9 mouse cellular contexts compared by ENCODE assay signal in genomic region chr4:57927464-57928205, GRCm38 (mm10). TPM values are rescaled to one million over a fixed set of nuclear protein-coding genes. Genes with fewer than 3 reads are reported as not detected.
DNase-seq lines count a peak whose midpoint lies in the region; ATAC-seq and TF ChIP-seq lines count a peak whose summit lies in the region.
"Had no signal": no experiment of that assay in that cellular context is flagged by ENCODE, and none has a peak within 500 bp of the region (broad histone marks: within the 10 kb centered on the region; RNA-seq: fewer than 3 reads in every experiment).

No protein-coding gene starts in this region.

- no peaks in the 10 kb centered on the region for H3K27me3 ChIP-seq in limb, embryonic 11.5 days (ENCODE audit: control insufficient read depth, insufficient read depth, low read length)
- no peaks in the 10 kb centered on the region for H3K27me3 ChIP-seq in limb, embryonic 10.5 days (ENCODE audit: low read depth, poor library complexity, severe bottlenecking)
- H3K27me3 ChIP-seq in forebrain, postnatal 0 days (ENCODE audit: insufficient read depth, low read length): no peaks in the 10 kb centered on the region
- no peaks in the 10 kb centered on the region for H3K27me3 ChIP-seq in splenic B cell, adult 2 months (ENCODE audit: control insufficient read depth, insufficient read depth, low read length, poor library complexity, severe bottlenecking)

- H3K9ac ChIP-seq in limb, embryonic 11.5 days (ENCODE audit: low read length): no peak overlapping the region
- H3K9ac ChIP-seq in forebrain, postnatal 0 days: no peak overlapping the region

- H3K36me3 ChIP-seq in limb, embryonic 11.5 days (ENCODE audit: control insufficient read depth, insufficient read depth, low read length): no peaks in the 10 kb centered on the region
- no peaks in the 10 kb centered on the region for H3K36me3 ChIP-seq in limb, embryonic 10.5 days
- no peaks in the 10 kb centered on the region for H3K36me3 ChIP-seq in forebrain, postnatal 0 days (ENCODE audit: insufficient read depth)
- no peaks in the 10 kb centered on the region for H3K36me3 ChIP-seq in splenic B cell, adult 2 months (ENCODE audit: control insufficient read depth, insufficient read depth, low read length, poor library complexity, severe bottlenecking)

- 19% methylated on average over 3 of the region's 3 CpGs for WGBS in limb, embryonic 11.5 days
- WGBS in limb, embryonic 10.5 days: 23% methylated on average over 3 of the region's 3 CpGs
- 24% methylated on average over 3 of the region's 3 CpGs for WGBS in forebrain, postnatal 0 days

- H3K4me2 ChIP-seq in limb, embryonic 11.5 days (ENCODE audit: low read depth, severe bottlenecking): no peak overlapping the region
- no peak overlapping the region for H3K4me2 ChIP-seq in forebrain, postnatal 0 days (ENCODE audit: low read depth)

- no peaks in the 10 kb centered on the region for H3K9me3 ChIP-seq in limb, embryonic 11.5 days (ENCODE audit: control insufficient read depth, low read length)
- no peaks in the 10 kb centered on the region for H3K9me3 ChIP-seq in limb, embryonic 10.5 days (replicated peaks)
- H3K9me3 ChIP-seq in forebrain, postnatal 0 days (ENCODE audit: low read length): no peaks in the 10 kb centered on the region

- no peaks in the 10 kb centered on the region for H3K4me1 ChIP-seq in limb, embryonic 11.5 days (ENCODE audit: control insufficient read depth, insufficient read depth, low read length)
- no peaks in the 10 kb centered on the region for H3K4me1 ChIP-seq in limb, embryonic 10.5 days
- no peaks in the 10 kb centered on the region for H3K4me1 ChIP-seq in forebrain, postnatal 0 days (ENCODE audit: insufficient read depth)

- DNase-seq in limb, embryonic 11.5 days (ENCODE audit: low spot score): peak; percentile 25
- DNase-seq in limb, embryonic 10.5 days (ENCODE audit: low spot score): no peak
- DNase-seq in R1 (ENCODE audit: low read depth, low spot score): peak; percentile 81
- peak; percentile 72 for DNase-seq in forebrain, postnatal 0 days
- DNase-seq in kidney, postnatal 36 days: peak; percentile 45 to 50
- peak; percentile 57 for DNase-seq in splenic B cell, adult 2 months (ENCODE audit: low read depth, low spot score)
- DNase-seq in spleen, postnatal 36 days (ENCODE audit: low spot score in 2 of 2): no peak
- DNase-seq in left cerebral cortex, adult 8-10 months (ENCODE audit: low spot score in 2 of 2): no peak

- no peak for ATAC-seq in limb, embryonic 11.5 days (ENCODE audit: insufficient number of reproducible peaks, low FRiP score, low TSS enrichment, low read depth)
- peak; percentile 42; the same call in 1 of the 2 replicates for ATAC-seq in forebrain, postnatal 0 days

- TF ChIP-seq CTCF in forebrain, postnatal 0 days (IDR thresholded peaks at IDR 0.05; ENCODE audit: low read depth): peak; percentile 74

- H3K27ac ChIP-seq in limb, embryonic 11.5 days (replicated peaks; ENCODE audit: low read depth, low read length): no peak overlapping the region
- no peak overlapping the region for H3K27ac ChIP-seq in limb, embryonic 10.5 days
- H3K27ac ChIP-seq in forebrain, postnatal 0 days (ENCODE audit: low read depth, low read length): no peak overlapping the region

- H3K4me3 ChIP-seq in limb, embryonic 11.5 days (ENCODE audit: low read depth, low read length): no peak overlapping the region
- no peak overlapping the region for H3K4me3 ChIP-seq in limb, embryonic 10.5 days
- H3K4me3 ChIP-seq in forebrain, postnatal 0 days (ENCODE audit: low read depth, low read length): no peak overlapping the region
- H3K4me3 ChIP-seq: erythroblast, embryonic 14.5 days had no signal

RNA-seq across cellular contexts. Expression of gene D630039A03Rik, which starts 11.5 kb away (rescaled TPM):
- polyA plus RNA-seq in limb, embryonic 11.5 days (2014; fragmentation: Nextera tagmentation; extraction: Ambion mirVana): 0.17 and 0.23 TPM in 2 replicates
- 0.11 TPM in 1 of 2 replicates, not detected in the other for polyA plus RNA-seq in limb, embryonic 10.5 days (2016; fragmentation: Nextera tagmentation; extraction: Ambion mirVana)
- 0.29 TPM in 1 of 2 replicates, not detected in the other for total RNA-seq in forebrain, postnatal 0 days (2014; rRNA removed)
- not detected in 2 replicates for polyA plus RNA-seq in forebrain, postnatal 0 days (2015; fragmentation: Nextera tagmentation; extraction: Ambion mirVana)
- under 1 TPM; 0.13 to 0.30 (median 0.18) TPM for total RNA-seq in left cerebral cortex, adult 8-10 months (2022)
- polyA plus RNA-seq: erythroblast, embryonic 14.5 days had no signal

RNA-seq across cellular contexts. Expression of gene Txn1, which starts 28.6 kb away (rescaled TPM):
- polyA plus RNA-seq in limb, embryonic 11.5 days (2014; fragmentation: Nextera tagmentation; extraction: Ambion mirVana): 451 and 453 TPM in 2 replicates
- polyA plus RNA-seq in limb, embryonic 10.5 days (2016; fragmentation: Nextera tagmentation; extraction: Ambion mirVana): 399 and 437 TPM in 2 replicates
- total RNA-seq in forebrain, postnatal 0 days (2014; rRNA removed): 92.1 and 115 TPM in 2 replicates
- polyA plus RNA-seq in forebrain, postnatal 0 days (2015; fragmentation: Nextera tagmentation; extraction: Ambion mirVana): 340 and 365 TPM in 2 replicates
- total RNA-seq in left cerebral cortex, adult 8-10 months (2022): 100 to 1,000 TPM in 2 of 4 experiments, 10 to 100 TPM in 2; 93.4 to 104 (median 98.3) TPM

Comparison
In these comparisons a context has a peak if more than half of its experiments do, and no peak if none do; other contexts are left out.
1. DNase-seq: peak in limb, embryonic 11.5 days (single experiment), R1 (single experiment), forebrain, postnatal 0 days (single experiment), kidney, postnatal 36 days (2 of 2) and splenic B cell, adult 2 months (single experiment); none in limb, embryonic 10.5 days (single experiment), spleen, postnatal 36 days (0 of 2) and left cerebral cortex, adult 8-10 months (0 of 2).